Mouse (Mus musculus) left cerebral cortex, adult 6 months (tissue): ENCODE measurements around the gene Gm21773. TPM values are rescaled to one million over a fixed set of nuclear protein-coding genes. Genes with fewer than 3 reads are reported as not detected.

ENCODE experiments used
- long read RNA-seq, 2 experiments: library from polyadenylated mRNA; unstranded; transcript quantifications; one replicate each; pipeline ENCODE4 v2.0.0; 2019 to 2020
- polyA plus RNA-seq: library from polyadenylated mRNA; unstranded; fragments of <200 nt; fragmentation: Nextera tagmentation; gene quantifications from 2 replicates; pipeline ENCODE4 v1.2.3, GENCODE M21; 2021

Gene Gm21773
- polyA plus RNA-seq: not detected in 2 replicates
- long read RNA-seq, experiment 1: 0 reads
- long read RNA-seq, experiment 2: 0 reads

DNA sequence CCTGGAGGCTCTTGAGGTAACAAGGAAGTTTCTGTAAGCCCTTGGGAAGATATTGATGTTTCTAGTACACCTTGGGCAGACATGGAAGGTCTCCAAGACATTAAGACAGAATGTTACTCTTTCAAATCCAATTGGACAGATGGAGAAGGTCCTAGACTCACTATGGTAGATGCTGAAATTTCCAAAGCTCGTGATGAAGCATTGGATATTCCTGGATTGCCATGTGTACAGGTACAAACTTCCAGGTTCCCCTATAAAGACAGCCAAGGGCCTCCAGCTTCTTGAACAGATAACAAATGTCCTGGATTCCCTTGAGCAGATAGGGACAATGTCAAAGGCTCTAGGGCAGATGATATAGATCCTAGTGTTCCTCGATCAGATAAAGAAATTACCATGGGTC, at the start of gene Gm21773:
Gene Gm21773, minus strand, starts transcription at position 101 of the 400 bp plus-strand sequence.

